Mouse (Mus musculus) midbrain, embryonic 12.5 days (tissue): ENCODE data around the gene Lrp8. TPM values are rescaled to one million over a fixed set of nuclear protein-coding genes. Genes with fewer than 3 reads are reported as not detected.

ENCODE experiments used
- ATAC-seq: fragments of 200-750 bp; cut with Nextera tagmentation; 2 replicates; pipeline ENCODE4 v1.8.0; 2017; ENCODE audit warnings: low read depth, moderate TSS enrichment, moderate library complexity; ENCODE audit not compliant: low FRiP score
- H3K27ac ChIP-seq: fragments of 300-500 bp; sonication (generic); replicated peaks from 2 replicates; pipeline ENCODE4 v1.5.1; 2016; ENCODE audit warnings: mild to moderate bottlenecking
- H3K27me3 ChIP-seq: fragments of 300-500 bp; sonication (generic); 2 replicates; pipeline ENCODE4 v1.6.1; 2016; ENCODE audit warnings: mild to moderate bottlenecking
- H3K36me3 ChIP-seq: fragments of 300-500 bp; sonication (generic); 2 replicates; pipeline ENCODE4 v1.6.1; 2016
- H3K4me1 ChIP-seq: fragments of 300-500 bp; sonication (generic); 2 replicates; pipeline ENCODE4 v1.6.1; 2016
- H3K4me2 ChIP-seq: fragments of 300-500 bp; sonication (generic); replicated peaks from 2 replicates; pipeline ENCODE4 v1.6.1; 2016; ENCODE audit warnings: mild to moderate bottlenecking, moderate library complexity
- H3K4me3 ChIP-seq: fragments of 300-500 bp; sonication (generic); 2 replicates; pipeline ENCODE4 v1.5.1; 2016; ENCODE audit warnings: mild to moderate bottlenecking
- H3K9ac ChIP-seq: fragments of 300-500 bp; sonication (generic); replicated peaks from 2 replicates; pipeline ENCODE4 v1.6.1; 2016; ENCODE audit warnings: mild to moderate bottlenecking, moderate library complexity
- H3K9me3 ChIP-seq: fragments of 300-500 bp; sonication (generic); 2 replicates; pipeline ENCODE4 v1.6.1; 2016; ENCODE audit warnings: mild to moderate bottlenecking
- WGBS: fragments of 180-500 bp; shearing (Covaris S2); methylation state at CpG from one replicate; pipeline ENCODE4 v1.1.7; 2016; 5-methylcytosine and 5-hydroxymethylcytosine counted together
- polyA plus RNA-seq: library from polyadenylated mRNA; unstranded; fragments of >200 nt; fragmentation: Nextera tagmentation; extraction: Ambion mirVana; gene quantifications from 2 replicates; pipeline ENCODE4 v1.2.1, GENCODE M21; 2016

The Lrp8 gene
- polyA plus RNA-seq, 1 experiment from 2014 or later, result 40.1 TPM

- H3K9me3 ChIP-seq, result no peaks in the 10 kb centered on the region
- peak; percentile 67 for ATAC-seq
- peak overlapping the region; percentile 84 for H3K27ac ChIP-seq
- H3K4me3 ChIP-seq, result no peak overlapping the region
- no peaks in the 10 kb centered on the region for H3K36me3 ChIP-seq
- 20% methylated on average over 7 of the region's 7 CpGs for WGBS
- H3K4me1 ChIP-seq, result peaks cover 98% of the 10 kb centered on the region
- H3K9ac ChIP-seq, result no peak overlapping the region; the same call in 1 of the 2 replicates
- H3K4me2 ChIP-seq, result 0 out of 2 replicates have a peak overlapping the region, but pooled peaks have one; percentile 15
- H3K27me3 ChIP-seq, result peaks cover 20% of the 10 kb centered on the region; the same call in 1 of the 2 replicates
Observed at GRCm38 (mm10) chr4:107830821-107831221, 28.8 kb downstream of the Lrp8 start.

DNA sequence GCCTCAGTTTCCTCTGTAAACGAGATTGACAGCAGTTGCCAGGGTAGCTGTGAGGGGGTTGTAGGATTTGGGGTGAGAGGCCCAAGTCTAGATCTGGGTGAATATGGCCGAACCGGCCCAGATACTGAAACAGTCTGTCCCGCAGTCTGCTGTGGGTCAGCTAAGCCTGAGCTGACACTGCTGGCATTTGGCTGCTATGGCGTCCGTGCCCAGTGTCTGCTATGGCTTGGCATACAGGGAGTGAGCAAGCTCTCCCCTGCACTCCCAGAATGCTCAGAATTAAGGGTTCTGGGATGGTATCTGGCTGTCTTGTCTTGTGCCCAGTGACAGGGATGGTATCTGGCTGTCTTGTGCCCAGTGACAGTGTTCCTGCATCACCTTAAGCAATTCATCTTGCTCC lies 29.6 kb downstream of the Lrp8 start:
- H3K9ac ChIP-seq, result 0 out of 2 replicates have a peak overlapping the region, but pooled peaks have one; percentile 16
- peaks cover 98% of the 10 kb centered on the region for H3K4me1 ChIP-seq
- ATAC-seq, result no peak
- peaks cover 16% of the 10 kb centered on the region; the same call in 1 of the 2 replicates for H3K27me3 ChIP-seq
- no peaks in the 10 kb centered on the region; the same call in 1 of the 2 replicates for H3K36me3 ChIP-seq
- no peak overlapping the region for H3K4me3 ChIP-seq
- no peaks in the 10 kb centered on the region for H3K9me3 ChIP-seq
- peak overlapping the region; percentile 84 for H3K27ac ChIP-seq
- no peak overlapping the region for H3K4me2 ChIP-seq
- WGBS, result 83% methylated on average over 6 of the region's 6 CpGs

- Histone ChIP-seq H3K4me1 (peaks cover 99% of the 10 kb centered on the region), H3K4me3 (no peak overlapping the region), H3K9me3 (no peaks in the 10 kb centered on the region), H3K27me3 (peaks cover 16% of the 10 kb centered on the region; the same call in 1 of the 2 replicates), H3K9ac (0 out of 2 replicates have a peak overlapping the region, but pooled peaks have one; percentile 28), H3K36me3 (peaks cover 6% of the 10 kb centered on the region; the same call in 1 of the 2 replicates), H3K4me2 (no peak overlapping the region), H3K27ac (peak overlapping the region; percentile 89)
- no peak for ATAC-seq
- WGBS, result 77% methylated on average over 5 of the region's 5 CpGs
Observed at GRCm38 (mm10) chr4:107833525-107833924, 31.5 kb downstream of the Lrp8 start.

DNA sequence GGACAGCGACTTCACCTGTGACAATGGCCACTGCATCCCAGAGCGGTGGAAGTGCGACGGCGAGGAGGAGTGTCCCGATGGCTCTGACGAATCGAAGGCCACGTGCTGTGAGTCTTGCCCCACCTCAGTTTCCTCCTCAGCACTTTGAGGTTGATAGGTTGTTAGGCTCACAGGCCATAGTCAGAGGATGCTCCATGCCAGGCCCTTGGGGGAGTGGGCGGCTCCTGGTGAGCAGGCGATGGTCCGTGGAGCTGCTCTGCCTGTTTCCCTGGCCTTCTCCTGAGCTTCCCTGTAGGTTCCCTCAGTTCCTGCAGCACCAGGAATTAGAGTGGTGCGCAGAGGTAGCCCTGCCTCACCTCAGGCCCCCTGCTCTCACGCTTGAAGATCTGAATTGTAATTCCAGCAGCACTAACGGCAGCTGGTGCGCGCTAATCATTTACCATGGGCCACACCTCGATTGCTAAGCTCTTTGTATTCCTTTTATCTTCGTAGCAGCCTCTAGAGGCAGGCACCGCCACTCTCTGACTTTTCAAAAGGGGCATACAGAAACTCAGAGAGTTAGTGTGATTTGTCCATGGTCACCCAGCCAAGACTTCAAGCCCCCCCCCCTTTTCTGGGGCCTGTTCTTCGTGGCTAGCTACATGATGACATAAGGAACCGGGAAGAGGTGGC lies 32.7 kb downstream of the Lrp8 start:
- H3K9ac ChIP-seq, result 0 out of 2 replicates have a peak overlapping the region, but pooled peaks have one; percentile 49
- peaks cover 7% of the 10 kb centered on the region; the same call in 1 of the 2 replicates for H3K36me3 ChIP-seq
- WGBS, result 43% methylated on average over 22 of the region's 22 CpGs
- no peaks in the 10 kb centered on the region for H3K9me3 ChIP-seq
- peaks cover 93% of the 10 kb centered on the region for H3K4me1 ChIP-seq
- ATAC-seq, result peak; percentile 13; the same call in 1 of the 2 replicates
- no peak overlapping the region for H3K4me3 ChIP-seq
- peak overlapping the region; percentile 37 for H3K4me2 ChIP-seq
- peaks cover 16% of the 10 kb centered on the region; the same call in 1 of the 2 replicates for H3K27me3 ChIP-seq
- peak overlapping the region; percentile 89 for H3K27ac ChIP-seq

DNA sequence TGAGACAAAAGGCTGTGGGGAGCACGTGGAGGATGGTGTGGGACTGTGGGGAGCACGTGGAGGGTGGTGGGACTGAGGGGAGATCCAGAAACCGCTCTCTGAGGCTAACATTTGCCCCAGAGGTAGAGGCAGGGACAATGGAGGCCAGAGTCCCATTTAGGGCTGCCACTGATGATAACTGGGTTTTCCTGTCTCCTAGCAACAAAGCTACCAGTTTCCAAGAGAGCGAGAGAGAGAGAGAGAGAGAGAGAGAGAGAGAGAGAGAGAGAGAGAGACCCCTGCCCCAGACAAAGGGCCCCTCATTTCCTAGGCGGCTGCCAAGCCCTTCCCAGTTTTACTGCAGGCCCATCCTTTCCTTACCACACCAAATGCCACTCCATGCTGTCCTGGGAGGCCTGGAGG lies 33.4 kb downstream of the Lrp8 start:
- Histone ChIP-seq H3K4me2 (peak overlapping the region; percentile 37), H3K9ac (peak overlapping the region; percentile 49; the same call in 1 of the 2 replicates), H3K9me3 (no peaks in the 10 kb centered on the region)

GRCm38 (mm10) chr4:107836758-107837157 lies 34.7 kb downstream of the Lrp8 start:
- peaks cover 20% of the 10 kb centered on the region for H3K27me3 ChIP-seq
- no peaks in the 10 kb centered on the region for H3K9me3 ChIP-seq
- peak overlapping the region; percentile 49 for H3K9ac ChIP-seq
- H3K4me2 ChIP-seq, result peak overlapping the region; percentile 37
- ATAC-seq, result peak; percentile 11; the same call in 1 of the 2 replicates
- peaks cover 7% of the 10 kb centered on the region; the same call in 1 of the 2 replicates for H3K36me3 ChIP-seq
- no peak overlapping the region for H3K4me3 ChIP-seq
- 18% methylated on average over 5 of the region's 5 CpGs for WGBS
- peaks cover 78% of the 10 kb centered on the region for H3K4me1 ChIP-seq
- peak overlapping the region; percentile 89 for H3K27ac ChIP-seq

More for the DNA sequence above, 33.4 kb downstream of the Lrp8 start:
- no peak overlapping the region for H3K4me3 ChIP-seq
- H3K36me3 ChIP-seq, result peaks cover 7% of the 10 kb centered on the region; the same call in 1 of the 2 replicates
- peaks cover 22% of the 10 kb centered on the region for H3K27me3 ChIP-seq
- WGBS, result 0% methylated on average over 3 of the region's 5 CpGs
- peak overlapping the region; percentile 89 for H3K27ac ChIP-seq
- ATAC-seq, result peak; percentile 36
- peaks cover 86% of the 10 kb centered on the region for H3K4me1 ChIP-seq

- no peak for ATAC-seq
- no peak overlapping the region for H3K4me3 ChIP-seq
- H3K27ac ChIP-seq, result peak overlapping the region; percentile 89
- 70% methylated on average over 3 of the region's 3 CpGs for WGBS
- H3K27me3 ChIP-seq, result peaks cover 15% of the 10 kb centered on the region
- no peak overlapping the region for H3K9ac ChIP-seq
- peaks cover 7% of the 10 kb centered on the region; the same call in 1 of the 2 replicates for H3K36me3 ChIP-seq
- H3K4me1 ChIP-seq, result peaks cover 78% of the 10 kb centered on the region
- no peak overlapping the region for H3K4me2 ChIP-seq
- no peaks in the 10 kb centered on the region for H3K9me3 ChIP-seq
Observed at GRCm38 (mm10) chr4:107837910-107838309, 35.8 kb downstream of the Lrp8 start.

DNA sequence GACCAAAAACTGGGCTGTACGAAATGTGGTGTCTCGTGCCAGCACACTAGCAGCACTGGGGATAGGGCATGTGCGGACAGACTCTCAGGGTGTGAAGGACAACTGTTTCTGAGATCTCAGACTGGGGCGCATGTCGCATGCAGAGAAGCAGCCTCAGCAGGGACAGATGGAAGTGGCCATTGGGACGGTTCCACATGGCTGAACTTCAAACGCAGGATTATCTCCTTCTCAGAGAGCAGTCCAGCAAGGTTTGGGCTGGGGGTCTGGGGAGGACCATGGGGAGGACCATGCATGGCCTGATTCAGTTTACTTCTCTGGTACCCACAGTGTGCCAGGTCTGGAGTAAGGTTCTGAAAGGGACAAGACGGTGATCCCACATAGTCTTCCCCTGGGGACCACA lies 41.6 kb downstream of the Lrp8 start:
- 36% methylated on average over 8 of the region's 8 CpGs for WGBS
- no peak overlapping the region for H3K4me3 ChIP-seq
- ATAC-seq, result no peak
- H3K27ac ChIP-seq, result no peak overlapping the region
- H3K4me2 ChIP-seq, result no peak overlapping the region
- H3K9me3 ChIP-seq, result no peaks in the 10 kb centered on the region
- peaks cover 51% of the 10 kb centered on the region for H3K4me1 ChIP-seq
- H3K9ac ChIP-seq, result no peak overlapping the region
- peaks cover 31% of the 10 kb centered on the region for H3K27me3 ChIP-seq
- H3K36me3 ChIP-seq, result peaks cover 16% of the 10 kb centered on the region

GRCm38 (mm10) chr4:107844971-107845370 lies 42.9 kb downstream of the Lrp8 start:
- H3K9ac ChIP-seq, result no peak overlapping the region
- H3K4me1 ChIP-seq, result peaks cover 46% of the 10 kb centered on the region
- no peak overlapping the region for H3K4me3 ChIP-seq
- WGBS, result 6% methylated on average over 10 of the region's 10 CpGs
- peaks cover 30% of the 10 kb centered on the region for H3K27me3 ChIP-seq
- H3K36me3 ChIP-seq, result peaks cover 26% of the 10 kb centered on the region
- H3K27ac ChIP-seq, result peak overlapping the region; percentile 54
- H3K4me2 ChIP-seq, result no peak overlapping the region
- ATAC-seq, result no peak
- H3K9me3 ChIP-seq, result no peaks in the 10 kb centered on the region

DNA sequence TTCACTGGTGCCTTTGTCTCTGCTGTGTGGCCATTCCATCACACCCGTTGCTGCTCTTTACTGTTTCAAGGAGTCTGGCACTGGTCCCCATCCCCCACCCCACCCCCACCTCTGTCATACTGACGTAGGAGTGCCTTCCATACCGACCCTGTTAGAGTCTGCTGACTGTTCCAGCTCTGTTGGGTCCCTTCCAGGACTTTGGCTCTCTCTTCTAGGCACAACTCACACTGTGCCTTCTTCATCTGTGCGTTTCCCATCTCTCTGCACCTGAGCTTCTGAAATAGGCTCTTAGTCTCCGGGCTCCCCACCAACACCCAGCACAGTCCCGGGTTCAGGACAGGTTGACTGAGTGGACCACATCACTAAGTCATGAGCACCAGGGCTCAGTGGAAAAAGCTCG lies 44.7 kb downstream of the Lrp8 start:
- Histone ChIP-seq H3K27ac (no peak overlapping the region), H3K4me3 (no peak overlapping the region), H3K9ac (no peak overlapping the region), H3K9me3 (no peaks in the 10 kb centered on the region), H3K4me2 (no peak overlapping the region), H3K27me3 (peaks cover 25% of the 10 kb centered on the region), H3K36me3 (peaks cover 36% of the 10 kb centered on the region), H3K4me1 (peaks cover 41% of the 10 kb centered on the region)
- no peak for ATAC-seq
- WGBS, result 57% methylated on average over 7 of the region's 7 CpGs

GRCm38 (mm10) chr4:107848546-107848945 lies 46.5 kb downstream of the Lrp8 start:
- no peak for ATAC-seq
- Histone ChIP-seq H3K4me2 (no peak overlapping the region), H3K4me3 (no peak overlapping the region), H3K36me3 (peaks cover 48% of the 10 kb centered on the region), H3K27ac (no peak overlapping the region), H3K4me1 (peaks cover 24% of the 10 kb centered on the region), H3K9me3 (no peaks in the 10 kb centered on the region), H3K27me3 (peaks cover 25% of the 10 kb centered on the region), H3K9ac (no peak overlapping the region)
- 85% methylated on average over 5 of the region's 5 CpGs for WGBS

DNA sequence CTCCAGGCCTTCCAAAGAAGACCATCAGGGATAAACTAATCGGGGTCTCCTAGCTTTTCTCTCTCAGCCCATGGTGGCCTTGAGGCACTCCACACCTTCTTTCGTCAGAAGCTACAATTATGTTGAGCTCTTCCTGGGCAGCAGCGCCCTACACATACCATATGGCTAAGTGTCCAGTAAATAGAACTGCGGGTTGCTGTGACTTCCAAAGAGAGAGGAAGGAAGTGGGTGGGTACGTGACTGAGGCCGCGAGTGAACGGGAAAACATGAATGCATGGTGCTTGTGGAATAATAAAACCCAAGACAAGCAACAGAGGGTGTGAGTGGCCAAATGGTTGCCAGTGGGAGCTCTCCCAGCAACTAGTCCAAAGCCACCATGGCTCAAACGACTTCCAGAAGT lies 47.6 kb downstream of the Lrp8 start:
- Histone ChIP-seq H3K4me2 (no peak overlapping the region), H3K27me3 (peaks cover 25% of the 10 kb centered on the region), H3K27ac (no peak overlapping the region), H3K4me1 (peaks cover 16% of the 10 kb centered on the region; the same call in 1 of the 2 replicates), H3K9me3 (no peaks in the 10 kb centered on the region), H3K9ac (no peak overlapping the region), H3K4me3 (no peak overlapping the region), H3K36me3 (peaks cover 54% of the 10 kb centered on the region)
- ATAC-seq, result no peak
- WGBS, result 89% methylated on average over 9 of the region's 9 CpGs
